Mouse (Mus musculus) urinary bladder, adult 18-20 months (tissue): ENCODE measurements around the gene Alkbh2.

Source experiments
- DNase-seq, 2 experiments: peaks; one replicate each; pipeline ENCODE4 v3.0.0; 2022; ENCODE audit warnings: low spot score in 2 of 2, mixed read lengths in 2 of 2

The Alkbh2 gene

GRCm38 (mm10) chr5:114127374-114128349 is at the start of gene Alkbh2:
Alkbh2 (minus strand) TSS chr5:114128218.
- DNase-seq, result peak; percentile 70 to 78

- no peak for DNase-seq
Observed at GRCm38 (mm10) chr5:114176548-114177400, 48.8 kb upstream of the Alkbh2 start.

GRCm38 (mm10) chr5:114175596-114176171 is 47.7 kb upstream of the Alkbh2 start:
- peak; percentile 79 to 91 for DNase-seq

- DNase-seq, result no peak
Observed at GRCm38 (mm10) chr5:114174639-114175038, 46.6 kb upstream of the Alkbh2 start.

- DNase-seq, result no peak
Observed at GRCm38 (mm10) chr5:114173877-114174581, 46.0 kb upstream of the Alkbh2 start.

- DNase-seq, result no peak
Observed at GRCm38 (mm10) chr5:114173458-114173857, 45.4 kb upstream of the Alkbh2 start.

GRCm38 (mm10) chr5:114172936-114173335 is 44.9 kb upstream of the Alkbh2 start:
- DNase-seq, result no peak

- no peak for DNase-seq
Observed at GRCm38 (mm10) chr5:114170345-114170744, 42.3 kb upstream of the Alkbh2 start.

GRCm38 (mm10) chr5:114163117-114163696 is 35.2 kb upstream of the Alkbh2 start:
- no peak for DNase-seq

GRCm38 (mm10) chr5:114162106-114162815 is 34.2 kb upstream of the Alkbh2 start:
- no peak for DNase-seq

GRCm38 (mm10) chr5:114161424-114161823 is 33.4 kb upstream of the Alkbh2 start:
- DNase-seq, result no peak

- DNase-seq, result no peak
Observed at GRCm38 (mm10) chr5:114157236-114157635, 29.2 kb upstream of the Alkbh2 start.

GRCm38 (mm10) chr5:114155168-114155933 is 27.3 kb upstream of the Alkbh2 start:
- DNase-seq, result no peak

GRCm38 (mm10) chr5:114154765-114155164 is 26.7 kb upstream of the Alkbh2 start:
- DNase-seq, result no peak

- DNase-seq, result no peak
Observed at GRCm38 (mm10) chr5:114153490-114153889, 25.5 kb upstream of the Alkbh2 start.

- no peak for DNase-seq
Observed at GRCm38 (mm10) chr5:114152359-114153092, 24.5 kb upstream of the Alkbh2 start.

- no peak for DNase-seq
Observed at GRCm38 (mm10) chr5:114147043-114147972, 19.3 kb upstream of the Alkbh2 start.
